7 mouse cellular contexts compared by ENCODE assay signal in the genomic region with DNA sequence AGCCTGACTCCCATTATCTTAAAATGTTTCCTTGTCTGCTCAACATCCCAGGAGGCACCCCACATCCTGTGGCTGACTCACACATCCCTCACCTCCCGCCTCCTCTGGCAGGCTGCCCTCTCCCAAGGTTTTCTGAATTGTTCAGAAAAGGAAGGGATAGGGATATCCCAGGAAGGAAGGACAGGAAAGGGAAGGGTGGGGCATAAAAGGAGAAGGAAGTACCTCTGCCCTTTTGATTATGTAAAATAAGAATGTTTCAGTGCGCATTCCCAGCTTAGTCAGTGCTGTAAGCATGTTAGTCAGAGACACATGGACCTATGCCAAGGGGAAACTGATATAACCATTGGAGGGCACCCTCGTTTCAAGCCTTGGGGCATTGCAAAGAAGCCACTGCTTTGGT.
A peak's percentile ranks its signal among the peaks of the same experiment; 100 is the strongest.
DNase-seq lines count a peak whose midpoint lies in the region; ATAC-seq lines count a peak whose summit lies in the region.

No protein-coding gene starts in this region.

- H3K27me3 ChIP-seq in lung, embryonic 15.5 days: no peaks in the 10 kb centered on the region

- H3K9ac ChIP-seq in lung, embryonic 15.5 days: no peak overlapping the region

- intact Hi-C loops in gastrocnemius, postnatal 36 days (cut with DNase I): no loop called here

- WGBS in lung, embryonic 15.5 days: 48% methylated on average over 3 of the region's 3 CpGs

- no peak overlapping the region for H3K4me3 ChIP-seq in lung, embryonic 15.5 days

- no peaks in the 10 kb centered on the region for H3K9me3 ChIP-seq in lung, embryonic 15.5 days

- no peaks in the 10 kb centered on the region for H3K4me1 ChIP-seq in lung, embryonic 15.5 days

- H3K27ac ChIP-seq in lung, embryonic 15.5 days: no peak overlapping the region

- peak; percentile 84 for ATAC-seq in lung, embryonic 15.5 days (ENCODE audit: borderline replicate concordance, extremely low read depth, low FRiP score, low TSS enrichment)
- ATAC-seq in erythroblast, adult 5-6 weeks (replicated peaks; ENCODE audit: low FRiP score, poor library complexity, severe bottlenecking): no peak

- no peak overlapping the region for H3K4me2 ChIP-seq in lung, embryonic 15.5 days

- DNase-seq in 3T3-L1 (ENCODE audit: low read depth, low spot score) (peak; percentile 97), NIH3T3 (ENCODE audit: low read depth) (peak; percentile 89)
- peak; percentile 49 to 77 for DNase-seq in gastrocnemius, postnatal 36 days
- peak; percentile 80 to 88 for DNase-seq in kidney, adult 8-10 months
- DNase-seq in cerebellum, adult 8-10 months: no peak

- H3K36me3 ChIP-seq in lung, embryonic 15.5 days: no peaks in the 10 kb centered on the region
